Mouse (Mus musculus) 3134 (cell line): Measurements from ENCODE around the gene Tox4.
A peak's percentile ranks its signal among the peaks of the same experiment; 100 is the strongest.
"Not testable (repeated sequence)": the region's sequence is repeated elsewhere in the genome, so short reads cannot be mapped to it uniquely, and the experiment has no call there.

Experiments used
- DNase-seq: peaks from one replicate; pipeline ENCODE4 v3.0.0-alpha.2; 2011; ENCODE audit warnings: low spot score; ENCODE audit not compliant: insufficient read length; ENCODE audit errors: extremely low read depth

Gene Tox4

GRCm38 (mm10) chr14:52278932-52279746 is at the start of gene Tox4, which contains the start of gene Rab2b:
Tox4 (plus strand) TSS chr14:52279146.
Rab2b (minus strand) TSS chr14:52279545.
- DNase-seq: peak; percentile 98

GRCm38 (mm10) chr14:52232249-52232648 is 46.7 kb upstream of the Tox4 start:
- DNase-seq: no peak

- DNase-seq: no peak
Observed at GRCm38 (mm10) chr14:52235165-52235564, 43.8 kb upstream of the Tox4 start.

DNA sequence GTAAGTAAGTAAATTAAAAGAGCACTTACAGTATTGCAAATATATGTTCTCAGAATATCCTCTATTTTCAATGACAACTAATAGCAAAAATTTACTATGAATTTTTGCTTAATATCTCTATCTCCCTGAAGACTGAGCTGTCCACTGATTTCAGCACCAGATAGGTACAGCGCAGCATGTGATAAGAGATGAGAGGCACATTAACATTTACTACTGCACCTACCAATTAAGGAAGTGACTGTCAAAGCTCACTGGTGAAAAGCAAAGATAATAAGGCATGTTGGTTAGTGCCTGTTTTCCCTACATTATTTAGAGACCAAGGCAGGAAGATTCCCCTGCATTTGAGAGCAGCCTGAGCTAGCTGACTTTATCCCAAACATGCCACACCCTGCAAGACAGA is 42.7 kb upstream of the Tox4 start:
- DNase-seq: no peak

DNA sequence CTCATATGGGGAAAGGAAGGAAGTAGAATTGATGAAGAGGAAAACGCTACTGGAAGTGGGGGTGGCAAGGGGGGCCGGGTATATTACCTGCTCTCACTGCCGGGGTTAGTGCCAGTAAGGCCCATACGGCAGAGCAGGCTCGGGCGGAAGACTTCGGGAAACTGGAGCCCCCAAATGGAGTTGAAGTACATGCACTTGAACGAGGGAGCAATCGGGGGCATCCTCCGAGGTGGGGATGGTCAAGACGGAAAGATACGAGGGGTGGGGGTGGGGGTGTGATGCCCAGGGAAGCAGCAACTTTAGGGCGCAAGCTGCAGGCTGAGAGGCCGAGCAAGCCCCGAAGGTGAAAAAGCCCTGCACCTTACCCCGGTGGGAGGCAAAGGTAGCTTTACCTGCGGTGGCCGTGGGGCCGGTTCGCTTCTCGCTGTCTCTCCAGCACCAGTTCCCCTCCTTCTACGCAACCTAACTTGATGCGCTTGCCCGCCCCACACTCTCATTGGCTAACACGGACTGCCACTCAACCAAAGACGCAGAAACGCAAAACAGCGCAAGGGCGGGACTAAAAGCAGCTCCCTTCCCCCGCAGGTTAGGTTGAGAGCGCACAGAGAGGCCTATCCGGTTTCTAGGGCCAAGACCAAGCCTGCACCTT is 34.8 kb upstream of the Tox4 start:
- DNase-seq: peak; percentile 84

- no peak for DNase-seq
Observed at GRCm38 (mm10) chr14:52244690-52245042, 34.3 kb upstream of the Tox4 start.

- DNase-seq: no peak
Observed at GRCm38 (mm10) chr14:52246129-52246528, 32.8 kb upstream of the Tox4 start.

GRCm38 (mm10) chr14:52256311-52257175 is 22.4 kb upstream of the Tox4 start:
- DNase-seq: no peak

GRCm38 (mm10) chr14:52257484-52258213 is 21.3 kb upstream of the Tox4 start, which contains the start of gene Chd8:
Chd8 (minus strand) TSS chr14:52257780.
- peak; percentile 99 for DNase-seq

DNA sequence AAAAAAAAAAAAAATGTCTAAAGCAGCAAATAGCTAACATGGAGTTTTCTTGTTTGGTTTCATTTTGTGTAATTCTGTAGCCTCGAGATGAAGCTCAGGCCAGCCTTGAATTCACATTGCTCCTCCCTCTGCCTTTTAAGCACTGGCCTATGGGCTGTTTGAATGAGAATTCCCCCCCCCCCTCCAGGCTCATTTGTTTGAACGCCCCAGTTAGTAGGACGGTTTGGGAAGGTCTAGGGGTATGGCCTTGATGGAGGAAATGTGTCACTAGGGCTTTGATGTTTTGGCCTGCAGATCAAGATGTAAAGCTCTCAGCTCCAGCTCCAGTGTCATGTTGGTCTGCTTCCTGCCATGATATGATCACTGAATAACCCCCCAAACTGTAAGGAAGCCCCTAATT is 6.2 kb upstream of the Tox4 start:
- no peak for DNase-seq

DNA sequence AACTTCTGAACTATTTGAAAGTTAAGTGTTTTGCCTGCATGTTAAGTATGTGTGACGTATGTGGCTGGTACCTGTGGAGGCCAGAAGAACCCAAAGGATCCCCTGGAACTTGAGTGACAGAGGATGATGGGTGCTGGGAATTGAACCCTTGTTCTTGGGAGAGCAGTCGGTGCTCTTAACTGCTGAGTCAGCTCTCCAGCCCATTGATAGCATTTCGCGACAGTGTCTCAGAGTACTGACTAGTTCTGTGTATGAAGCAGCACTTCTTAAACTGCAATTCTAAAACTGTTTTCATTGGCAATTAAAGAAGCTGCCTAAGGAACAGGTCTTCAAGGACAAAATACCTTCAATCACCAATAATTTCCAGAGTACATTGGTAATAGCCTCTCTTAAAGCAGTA is 1.7 kb upstream of the Tox4 start:
- DNase-seq: no peak

- no peak for DNase-seq
Observed at GRCm38 (mm10) chr14:52279747-52280120, 788 bp downstream of the Tox4 start.

DNA sequence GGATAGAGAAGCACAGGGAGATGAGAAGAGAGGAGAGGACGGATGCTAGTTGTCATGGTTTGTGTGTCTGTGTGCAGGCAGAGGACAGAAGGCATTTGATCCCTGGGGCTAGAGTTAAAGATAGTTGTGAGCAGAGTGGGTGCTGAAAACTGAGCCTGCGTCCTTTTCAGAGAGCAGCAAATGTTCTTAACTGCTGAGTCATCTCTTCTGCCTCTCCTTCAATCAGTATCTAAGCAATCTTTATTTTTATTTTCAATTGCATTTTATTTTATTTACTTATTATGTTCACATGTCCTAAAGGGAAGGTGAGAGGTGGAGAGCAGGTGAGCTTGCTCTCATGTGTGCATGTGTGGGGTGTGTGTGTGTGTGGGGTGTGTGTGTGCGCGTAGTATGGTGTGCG is 4.7 kb downstream of the Tox4 start:
- no peak for DNase-seq

DNA sequence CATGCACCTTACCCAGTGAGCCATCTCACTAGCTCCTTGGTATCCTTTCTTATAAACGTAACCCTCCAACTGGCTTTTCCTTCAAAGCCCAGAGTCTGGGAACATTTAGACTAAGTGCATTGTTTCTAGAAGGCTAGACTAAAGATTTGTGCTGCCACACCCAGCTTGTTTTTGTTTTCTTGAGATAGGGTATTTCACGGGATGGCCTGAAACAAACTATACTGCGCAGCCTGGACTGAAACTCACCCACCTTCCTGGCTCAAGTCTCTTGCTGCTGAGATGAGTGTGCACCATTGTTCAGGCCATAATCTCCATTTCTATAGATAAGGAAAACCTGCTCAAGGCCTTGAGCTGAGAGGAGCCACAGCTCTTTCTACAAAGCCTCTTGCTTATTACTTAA is 5.2 kb downstream of the Tox4 start:
- DNase-seq: no peak

DNA sequence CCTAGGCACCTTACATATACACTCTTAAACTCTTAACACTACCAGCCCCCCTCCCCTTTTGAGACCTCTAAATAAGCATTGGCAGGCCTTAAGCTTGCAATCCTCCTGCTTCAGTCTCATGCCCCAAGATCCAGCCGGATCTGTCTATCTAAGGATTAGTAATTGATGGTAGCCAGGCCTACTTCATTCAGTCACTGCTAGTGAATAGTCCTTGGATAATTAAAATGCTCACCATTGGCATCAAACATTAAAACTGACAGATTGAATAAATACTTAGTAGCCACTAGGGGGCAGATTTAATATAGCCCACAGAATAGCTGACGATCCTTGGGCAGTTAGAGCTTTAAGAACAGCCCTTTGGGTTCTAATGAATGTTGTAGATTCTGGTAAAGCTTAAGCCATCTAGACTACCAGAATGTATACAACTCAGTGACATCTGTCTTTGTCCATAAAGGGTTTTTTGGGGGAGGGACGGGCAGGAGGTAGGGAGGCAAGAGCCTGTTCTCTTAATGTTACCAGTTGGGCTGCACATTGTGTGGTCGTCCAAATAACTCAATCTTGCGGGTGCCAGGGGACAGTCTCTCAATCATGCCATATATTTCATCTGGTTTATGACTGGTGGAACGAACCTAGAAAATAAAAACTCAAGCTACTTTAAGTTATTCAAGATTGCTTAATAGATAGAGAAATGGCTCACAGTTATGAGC is 16.8 kb downstream of the Tox4 start:
- DNase-seq: no peak

- DNase-seq: not testable (repeated sequence)
Observed at GRCm38 (mm10) chr14:52303517-52303916, 24.6 kb downstream of the Tox4 start.

DNA sequence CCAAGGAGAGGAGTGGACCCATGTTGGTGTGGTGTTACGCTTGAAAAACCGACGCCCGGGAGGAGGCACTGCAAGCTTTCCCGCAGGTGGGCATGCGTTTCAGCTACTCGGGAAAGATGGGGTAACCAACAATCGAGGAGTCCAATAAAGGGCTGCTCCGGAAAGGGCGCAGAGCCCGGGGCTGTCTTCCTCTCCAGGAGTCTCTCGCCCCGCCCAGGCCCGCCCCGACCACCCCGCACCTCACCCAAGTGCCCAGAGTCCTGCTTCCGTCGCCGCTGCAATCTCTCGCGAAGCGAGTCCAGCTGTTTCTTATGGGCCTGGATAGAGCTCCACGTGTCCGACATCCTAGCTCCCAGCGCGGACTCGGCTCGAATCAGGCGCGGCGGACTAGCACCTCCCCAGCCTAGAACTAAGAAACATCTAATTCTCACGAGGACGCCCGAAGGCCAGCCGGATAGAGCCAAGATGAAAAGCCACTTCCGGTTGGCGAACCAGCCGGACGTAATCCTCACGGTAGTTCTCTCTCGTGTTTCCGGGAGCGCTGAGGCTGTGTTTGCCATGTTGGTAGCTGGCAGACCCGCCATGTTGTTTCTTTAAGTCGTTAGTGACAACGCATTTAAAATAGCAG is 25.8 kb downstream of the Tox4 start, which contains the start of gene Mettl3:
Mettl3 (minus strand) TSS at position 485 of the 628 bp plus-strand sequence.
- DNase-seq: peak; percentile 93

DNA sequence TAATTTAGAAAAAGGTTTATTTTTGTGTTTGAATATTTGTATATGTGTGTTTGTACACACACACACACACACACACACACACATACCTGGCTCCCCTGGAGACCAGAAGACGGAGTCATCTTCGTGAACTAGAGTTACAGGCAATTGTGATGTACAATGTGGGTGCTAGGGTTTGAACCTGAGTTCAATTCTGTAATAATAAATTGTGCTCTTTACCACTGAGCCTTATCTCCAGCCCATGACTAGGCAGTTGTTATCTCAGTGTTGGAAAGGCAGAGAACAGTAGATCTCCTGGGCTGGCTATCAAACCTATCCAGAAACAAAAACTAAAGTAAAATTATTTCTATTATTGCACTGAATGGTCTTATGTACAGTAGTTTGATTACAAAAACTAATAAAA is 27.2 kb downstream of the Tox4 start:
- no peak for DNase-seq

DNA sequence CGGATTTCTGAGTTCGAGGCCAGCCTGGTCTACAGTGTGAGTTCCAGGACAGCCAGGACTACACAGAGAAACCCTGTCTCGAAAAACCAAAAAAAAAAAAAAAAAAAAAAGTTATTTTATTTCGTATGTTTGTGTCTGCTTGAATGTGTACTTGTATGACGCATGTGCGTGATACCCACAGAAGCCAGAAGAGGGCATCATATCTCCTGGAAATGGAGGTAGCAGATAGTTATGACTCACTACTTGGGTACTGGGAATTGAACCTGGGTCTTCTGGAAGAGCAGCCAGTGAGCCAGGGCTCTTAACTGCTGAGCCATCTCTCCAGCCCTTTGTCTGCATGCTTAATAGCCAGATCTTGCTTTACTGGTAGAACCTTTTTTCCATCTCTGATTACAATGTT is 31.4 kb downstream of the Tox4 start:
- DNase-seq: not testable (repeated sequence)
